Mouse (Mus musculus): ENCODE measurements around the gene Exosc10. TPM values are rescaled to one million over a fixed set of nuclear protein-coding genes. Genes with fewer than 3 reads are reported as not detected.
A peak's percentile ranks its signal among the peaks of the same experiment; 100 is the strongest.

Gene Exosc10
- polyA plus RNA-seq, 1 experiment from 2014 or later, result 81.6 TPM

DNA sequence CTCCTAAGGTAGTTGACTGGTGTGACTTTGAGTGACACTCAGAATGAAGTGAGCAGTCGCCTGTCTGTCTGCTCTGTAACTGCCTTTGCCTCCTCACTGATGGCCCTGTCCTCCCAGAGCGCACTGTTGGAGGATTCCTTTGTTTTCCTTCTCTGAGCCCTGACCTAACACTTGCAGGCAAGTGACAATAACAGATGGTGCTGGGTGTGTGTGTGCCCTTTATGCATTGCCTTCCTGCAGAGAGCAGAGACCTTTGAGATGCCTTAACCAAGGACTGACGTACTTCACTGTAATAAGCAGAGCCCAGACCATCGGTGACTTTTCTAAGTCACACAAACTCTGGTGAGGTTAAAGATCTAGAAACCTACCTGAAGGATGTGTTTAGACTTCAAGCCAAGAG is 26.9 kb upstream of the Exosc10 start:
- Histone ChIP-seq H3K4me3 (no peak overlapping the region), H3K9ac (no peak overlapping the region), H3K27me3 (no peaks in the 10 kb centered on the region), H3K36me3 (peaks cover 94% of the 10 kb centered on the region), H3K27ac (no peak overlapping the region), H3K9me3 (no peaks in the 10 kb centered on the region), H3K4me1 (replicated peaks) (no peaks in the 10 kb centered on the region), H3K4me2 (no peak overlapping the region)
- no peak for ATAC-seq (ENCODE audit: low FRiP score)
- 54% methylated on average over 4 of the region's 4 CpGs for WGBS

DNA sequence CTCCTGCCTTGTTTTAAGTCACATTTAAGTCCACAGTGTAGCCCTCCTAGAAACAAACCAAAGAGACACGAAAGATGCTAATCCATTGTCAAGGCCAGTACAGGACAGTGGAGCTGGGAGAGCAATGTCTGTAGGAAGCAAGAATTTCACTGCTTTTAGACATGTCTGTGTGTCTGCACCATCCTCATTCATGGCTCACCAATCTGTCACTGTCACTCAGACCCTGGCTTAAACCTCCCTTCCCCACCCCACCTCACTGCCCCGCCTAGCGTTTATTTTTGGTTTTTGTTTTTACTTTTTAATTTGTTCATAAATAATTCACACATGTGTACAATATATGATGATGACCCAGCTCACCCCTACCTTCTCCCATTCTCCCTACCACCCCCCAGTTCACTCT is 25.7 kb upstream of the Exosc10 start:
- H3K9me3 ChIP-seq, result no peaks in the 10 kb centered on the region
- no peak overlapping the region for H3K4me2 ChIP-seq
- no peak overlapping the region for H3K27ac ChIP-seq
- H3K36me3 ChIP-seq, result peaks cover 94% of the 10 kb centered on the region
- no peak for ATAC-seq (ENCODE audit: low FRiP score)
- H3K9ac ChIP-seq, result no peak overlapping the region
- no peaks in the 10 kb centered on the region for H3K27me3 ChIP-seq
- 86% methylated on average over 3 of the region's 3 CpGs for WGBS
- no peak overlapping the region for H3K4me3 ChIP-seq
- no peaks in the 10 kb centered on the region for H3K4me1 ChIP-seq (replicated peaks)

DNA sequence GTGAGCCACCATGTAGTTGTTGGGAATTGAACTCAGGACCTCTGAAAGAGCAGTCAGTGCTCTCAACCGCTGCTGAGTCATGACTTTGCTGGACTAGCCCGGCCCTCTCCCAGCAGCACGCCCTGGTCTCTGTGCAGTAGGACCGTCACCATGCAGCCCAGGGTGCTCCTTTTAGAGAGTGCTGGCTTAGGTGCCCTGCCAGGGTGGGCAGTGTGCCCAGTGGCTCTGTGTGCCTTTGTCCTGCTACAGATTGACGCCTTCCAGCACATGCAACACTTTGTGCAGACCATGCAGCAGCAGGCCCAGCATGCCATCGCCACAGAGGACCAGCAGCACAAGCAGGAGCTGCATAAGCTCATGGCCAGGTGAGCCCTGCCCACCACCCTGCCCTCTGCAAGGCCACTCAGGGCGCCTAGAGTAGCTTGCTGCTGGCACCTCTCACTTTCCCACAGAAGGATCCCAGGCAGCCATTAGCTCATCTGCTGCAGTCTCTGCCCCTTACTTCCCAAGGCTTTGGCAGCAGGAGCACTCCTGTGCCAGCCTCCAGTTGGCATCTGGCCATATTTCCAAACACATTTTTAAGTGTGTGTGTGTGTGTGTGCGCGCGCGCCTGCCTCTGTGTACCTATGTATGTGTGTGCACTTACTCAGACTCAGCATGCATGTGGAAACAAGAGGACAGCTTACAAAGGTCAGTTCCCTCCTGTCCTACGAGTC is 24.5 kb upstream of the Exosc10 start:
- Histone ChIP-seq H3K27me3 (no peaks in the 10 kb centered on the region), H3K9me3 (no peaks in the 10 kb centered on the region), H3K4me2 (no peak overlapping the region), H3K27ac (no peak overlapping the region), H3K36me3 (peaks cover 97% of the 10 kb centered on the region), H3K4me1 (replicated peaks) (no peaks in the 10 kb centered on the region), H3K4me3 (no peak overlapping the region), H3K9ac (no peak overlapping the region)
- WGBS, result 90% methylated on average over 12 of the region's 12 CpGs
- peak; percentile 46; the same call in 1 of the 2 replicates for ATAC-seq (ENCODE audit: low FRiP score)

DNA sequence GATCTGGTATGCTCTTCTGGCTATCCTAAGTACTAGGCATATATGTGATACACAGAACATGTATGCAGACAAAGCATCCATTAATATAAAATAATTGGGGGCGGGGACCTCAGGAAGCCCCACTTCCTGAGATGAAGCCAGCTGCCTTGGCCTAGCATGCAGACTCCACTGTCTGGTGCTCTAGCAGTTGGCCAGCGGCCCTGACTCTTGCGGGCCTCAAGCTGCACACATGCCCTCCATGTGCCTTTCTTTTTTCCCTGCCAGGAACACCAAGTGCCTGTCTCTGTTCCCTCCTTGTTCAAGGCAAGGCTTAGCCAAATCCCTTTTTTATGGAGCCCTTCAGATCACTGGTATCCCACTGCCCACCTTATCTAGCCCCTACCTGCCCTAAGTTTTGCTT is 22.4 kb upstream of the Exosc10 start:
- Histone ChIP-seq H3K4me2 (no peak overlapping the region), H3K27me3 (no peaks in the 10 kb centered on the region), H3K4me3 (no peak overlapping the region), H3K36me3 (peaks cover 100% of the 10 kb centered on the region), H3K27ac (no peak overlapping the region), H3K9ac (no peak overlapping the region), H3K9me3 (no peaks in the 10 kb centered on the region), H3K4me1 (replicated peaks) (no peaks in the 10 kb centered on the region)
- WGBS, result 96% methylated on average over 3 of the region's 3 CpGs
- no peak for ATAC-seq (ENCODE audit: low FRiP score)

DNA sequence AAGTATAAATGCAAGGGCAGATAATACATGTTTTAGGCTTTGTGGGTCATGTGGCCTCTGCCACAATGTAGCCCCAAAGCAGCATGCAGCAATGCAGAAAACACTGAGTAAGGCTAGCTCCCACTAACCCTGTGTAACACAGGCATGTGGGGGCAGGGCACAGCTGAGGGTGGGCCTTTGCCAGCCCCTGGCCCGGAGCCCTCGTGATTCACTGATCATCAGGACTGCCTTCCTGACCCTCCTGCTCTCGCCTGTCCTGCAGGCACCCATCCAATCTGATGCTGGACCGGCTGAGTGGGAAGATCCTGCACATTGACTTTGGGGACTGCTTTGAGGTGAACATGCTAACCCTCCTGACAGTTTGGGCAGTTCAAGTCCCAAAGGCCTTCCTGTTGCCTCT is 9.1 kb upstream of the Exosc10 start:
- no peak for ATAC-seq (ENCODE audit: low FRiP score)
- Histone ChIP-seq H3K4me1 (replicated peaks) (no peaks in the 10 kb centered on the region), H3K36me3 (peaks cover 96% of the 10 kb centered on the region), H3K27me3 (no peaks in the 10 kb centered on the region), H3K27ac (no peak overlapping the region), H3K4me3 (no peak overlapping the region), H3K4me2 (no peak overlapping the region), H3K9me3 (no peaks in the 10 kb centered on the region), H3K9ac (no peak overlapping the region)
- 96% methylated on average over 4 of the region's 4 CpGs for WGBS

DNA sequence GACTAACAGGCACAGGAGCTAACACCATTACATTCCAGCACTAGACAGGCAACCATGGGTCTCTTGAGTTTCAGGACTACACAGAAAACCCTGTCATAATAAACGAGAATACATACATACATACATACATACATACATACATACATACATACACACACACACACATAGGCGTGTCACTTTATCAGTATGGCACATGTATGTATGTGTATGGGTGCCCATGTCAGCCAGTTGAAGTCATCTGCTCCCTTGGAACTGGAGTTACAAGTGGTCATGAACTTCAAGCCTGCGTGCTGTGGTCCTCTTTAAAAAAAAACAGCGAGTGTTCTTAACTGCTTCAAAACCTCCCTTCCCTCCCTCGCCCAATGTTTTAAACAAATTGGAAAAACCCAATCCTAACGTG is 463 bp upstream of the Exosc10 start:
- no peaks in the 10 kb centered on the region for H3K9me3 ChIP-seq
- peak overlapping the region; percentile 97 for H3K27ac ChIP-seq
- H3K27me3 ChIP-seq, result no peaks in the 10 kb centered on the region
- no peak for ATAC-seq (ENCODE audit: low FRiP score)
- H3K4me1 ChIP-seq (replicated peaks), result peaks cover 8% of the 10 kb centered on the region
- peak overlapping the region; percentile 93 for H3K9ac ChIP-seq
- peak overlapping the region; percentile 79 for H3K4me3 ChIP-seq
- H3K36me3 ChIP-seq, result peaks cover 71% of the 10 kb centered on the region
- WGBS, result 36% methylated on average over 6 of the region's 6 CpGs
- H3K4me2 ChIP-seq, result peak overlapping the region; percentile 67

DNA sequence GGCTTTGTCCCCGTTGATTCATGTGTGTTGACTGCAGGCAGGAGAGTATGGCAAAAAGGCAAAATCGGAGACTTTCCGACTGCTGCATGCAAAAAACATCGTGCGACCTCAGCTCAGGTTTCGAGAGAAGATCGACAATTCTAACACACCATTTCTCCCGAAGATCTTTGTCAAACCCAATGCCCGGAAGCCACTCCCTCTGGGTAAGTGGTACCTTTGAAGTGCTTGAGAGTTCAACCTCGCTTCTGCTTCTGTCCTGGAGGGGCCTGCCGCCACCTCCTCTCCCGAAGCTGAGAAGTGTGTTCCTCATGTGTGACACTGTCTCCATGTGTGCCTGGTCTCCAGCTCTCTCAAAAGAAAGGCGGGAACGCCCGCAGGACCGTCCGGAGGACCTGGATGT is 4.4 kb downstream of the Exosc10 start:
- Histone ChIP-seq H3K4me2 (no peak overlapping the region), H3K4me1 (replicated peaks) (peaks cover 8% of the 10 kb centered on the region), H3K27ac (no peak overlapping the region), H3K27me3 (no peaks in the 10 kb centered on the region), H3K36me3 (peaks cover 78% of the 10 kb centered on the region), H3K4me3 (no peak overlapping the region), H3K9ac (no peak overlapping the region), H3K9me3 (no peaks in the 10 kb centered on the region)
- WGBS, result 95% methylated on average over 17 of the region's 17 CpGs
- ATAC-seq (ENCODE audit: low FRiP score), result no peak

DNA sequence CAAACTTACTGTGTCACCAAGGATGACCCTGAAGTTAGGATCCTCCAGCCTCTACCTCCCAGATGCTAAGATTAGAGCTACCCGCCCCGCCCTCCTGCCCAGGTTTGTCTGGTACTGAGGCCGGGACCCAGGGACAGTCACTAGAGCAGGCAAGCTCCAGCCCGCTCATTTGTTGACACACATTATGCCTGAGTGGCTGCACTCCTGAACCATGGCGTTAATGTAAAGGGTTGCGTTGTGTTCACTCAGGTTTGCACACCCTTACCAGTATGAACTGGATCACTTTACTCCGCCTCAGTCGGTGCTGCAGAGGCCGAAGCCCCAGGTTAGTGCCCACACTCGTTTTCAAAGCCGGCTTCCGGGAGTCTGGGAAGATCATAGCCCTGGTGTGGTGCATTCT is 5.4 kb downstream of the Exosc10 start:
- no peaks in the 10 kb centered on the region for H3K9me3 ChIP-seq
- no peaks in the 10 kb centered on the region for H3K27me3 ChIP-seq
- peaks cover 87% of the 10 kb centered on the region for H3K36me3 ChIP-seq
- no peak overlapping the region for H3K27ac ChIP-seq
- no peak for ATAC-seq (ENCODE audit: low FRiP score)
- H3K9ac ChIP-seq, result no peak overlapping the region
- peaks cover 8% of the 10 kb centered on the region for H3K4me1 ChIP-seq (replicated peaks)
- no peak overlapping the region for H3K4me2 ChIP-seq
- H3K4me3 ChIP-seq, result no peak overlapping the region
- WGBS, result 96% methylated on average over 12 of the region's 12 CpGs

DNA sequence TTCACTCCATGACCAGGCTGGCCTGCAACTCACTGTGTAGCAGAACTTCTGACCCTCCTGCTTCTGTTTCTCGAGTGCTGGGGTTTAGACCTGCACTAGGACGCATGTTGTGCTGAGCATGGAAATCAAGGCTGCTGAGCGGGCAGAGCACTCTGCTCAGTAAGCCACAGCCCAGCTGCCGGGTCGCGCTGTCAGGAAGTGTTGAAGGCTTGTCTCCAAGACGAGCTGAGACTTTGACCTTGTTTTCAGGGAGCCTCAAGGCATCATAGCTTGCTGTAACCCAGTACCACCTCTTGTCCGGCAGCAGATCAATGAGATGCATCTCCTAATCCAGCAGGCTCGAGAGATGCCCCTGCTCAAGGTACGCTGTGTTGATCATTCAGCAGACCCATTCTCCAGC is 11.9 kb downstream of the Exosc10 start:
- Histone ChIP-seq H3K36me3 (peaks cover 98% of the 10 kb centered on the region), H3K4me1 (replicated peaks) (no peaks in the 10 kb centered on the region), H3K27me3 (no peaks in the 10 kb centered on the region), H3K27ac (no peak overlapping the region), H3K9me3 (no peaks in the 10 kb centered on the region), H3K4me3 (no peak overlapping the region), H3K9ac (no peak overlapping the region), H3K4me2 (no peak overlapping the region)
- ATAC-seq (ENCODE audit: low FRiP score), result no peak
- WGBS, result 92% methylated on average over 10 of the region's 10 CpGs

DNA sequence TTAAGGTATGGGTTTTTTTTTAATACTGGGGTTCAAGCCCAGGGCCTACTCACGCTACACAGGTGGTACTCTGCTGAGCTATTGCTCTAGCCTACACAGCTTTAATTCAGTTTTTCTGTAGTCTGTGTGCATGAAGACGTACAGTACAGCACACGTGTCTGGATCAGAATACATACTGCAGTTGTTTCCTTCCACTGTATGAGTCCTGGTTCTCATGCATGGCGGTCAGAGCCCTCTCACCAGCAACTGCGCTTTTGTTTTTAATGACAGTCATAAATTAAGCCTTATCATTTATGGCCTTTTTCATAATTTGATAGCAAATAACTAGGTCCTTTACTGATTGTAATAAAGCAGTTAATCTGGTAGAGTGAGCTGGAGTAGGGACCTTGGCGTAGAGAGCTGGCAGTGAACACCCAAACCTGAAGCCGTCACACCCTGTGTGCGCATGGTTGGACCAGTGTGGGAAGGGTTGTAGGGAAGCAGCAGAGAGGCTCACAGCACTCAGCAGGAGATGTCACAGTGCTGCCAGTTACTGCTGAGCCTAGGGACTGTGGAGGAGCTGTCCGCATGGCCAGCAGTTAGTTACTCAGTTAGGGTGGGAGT is 12.6 kb downstream of the Exosc10 start:
- ATAC-seq (ENCODE audit: low FRiP score), result no peak
- no peaks in the 10 kb centered on the region for H3K9me3 ChIP-seq
- H3K27me3 ChIP-seq, result no peaks in the 10 kb centered on the region
- no peak overlapping the region for H3K4me2 ChIP-seq
- H3K27ac ChIP-seq, result no peak overlapping the region
- H3K9ac ChIP-seq, result no peak overlapping the region
- peaks cover 98% of the 10 kb centered on the region for H3K36me3 ChIP-seq
- H3K4me3 ChIP-seq, result no peak overlapping the region
- H3K4me1 ChIP-seq (replicated peaks), result no peaks in the 10 kb centered on the region
- WGBS, result 97% methylated on average over 9 of the region's 9 CpGs

DNA sequence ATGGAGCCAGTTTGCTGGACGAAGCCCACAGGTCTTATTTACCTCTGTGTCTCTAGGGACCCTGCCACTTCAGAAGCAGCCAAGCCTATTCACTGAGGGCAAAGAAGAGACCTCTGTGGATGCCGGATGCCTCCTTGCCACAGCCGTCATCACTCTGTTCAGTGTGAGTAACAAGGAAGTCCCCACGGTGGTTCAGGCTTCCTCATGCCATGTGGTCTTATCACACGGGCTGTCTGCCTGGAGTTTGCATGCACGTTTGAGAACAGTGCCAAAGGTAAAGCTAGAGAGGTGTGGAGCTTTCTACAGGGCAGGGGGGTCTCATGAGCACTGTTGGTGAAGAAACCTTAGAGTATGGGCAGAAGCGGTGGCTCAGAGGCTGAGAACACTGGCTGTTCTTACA is 15.0 kb downstream of the Exosc10 start:
- Histone ChIP-seq H3K27me3 (no peaks in the 10 kb centered on the region), H3K4me3 (no peak overlapping the region), H3K36me3 (peaks cover 97% of the 10 kb centered on the region), H3K4me2 (no peak overlapping the region), H3K9me3 (no peaks in the 10 kb centered on the region), H3K27ac (no peak overlapping the region), H3K4me1 (replicated peaks) (no peaks in the 10 kb centered on the region), H3K9ac (no peak overlapping the region)
- no peak for ATAC-seq (ENCODE audit: low FRiP score)
- 96% methylated on average over 7 of the region's 7 CpGs for WGBS

DNA sequence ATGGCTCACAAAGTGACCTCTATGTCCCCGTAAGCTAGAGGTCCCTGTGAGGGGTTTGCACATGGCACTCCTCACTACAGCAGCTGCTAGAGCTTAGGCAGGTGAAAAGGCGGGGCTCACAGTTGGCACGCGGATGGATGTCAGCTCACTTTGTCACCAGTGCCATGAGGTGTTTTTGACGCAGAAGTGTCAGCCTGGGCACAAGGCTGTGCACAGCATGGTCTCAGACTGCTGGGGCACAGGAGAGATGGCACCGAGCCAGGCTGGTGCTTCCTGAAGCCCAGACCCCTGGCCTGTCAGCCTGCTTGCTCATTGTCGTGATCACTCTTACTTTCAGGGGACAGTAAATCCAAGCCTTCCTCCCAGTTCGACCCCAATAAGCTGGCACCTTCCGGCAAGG is 22.5 kb downstream of the Exosc10 start:
- no peak overlapping the region for H3K4me3 ChIP-seq
- no peak for ATAC-seq (ENCODE audit: low FRiP score)
- H3K9me3 ChIP-seq, result no peaks in the 10 kb centered on the region
- H3K27ac ChIP-seq, result no peak overlapping the region
- no peaks in the 10 kb centered on the region for H3K4me1 ChIP-seq (replicated peaks)
- H3K9ac ChIP-seq, result no peak overlapping the region
- H3K27me3 ChIP-seq, result no peaks in the 10 kb centered on the region
- H3K36me3 ChIP-seq, result peaks cover 76% of the 10 kb centered on the region
- no peak overlapping the region for H3K4me2 ChIP-seq
- WGBS, result 95% methylated on average over 9 of the region's 9 CpGs

DNA sequence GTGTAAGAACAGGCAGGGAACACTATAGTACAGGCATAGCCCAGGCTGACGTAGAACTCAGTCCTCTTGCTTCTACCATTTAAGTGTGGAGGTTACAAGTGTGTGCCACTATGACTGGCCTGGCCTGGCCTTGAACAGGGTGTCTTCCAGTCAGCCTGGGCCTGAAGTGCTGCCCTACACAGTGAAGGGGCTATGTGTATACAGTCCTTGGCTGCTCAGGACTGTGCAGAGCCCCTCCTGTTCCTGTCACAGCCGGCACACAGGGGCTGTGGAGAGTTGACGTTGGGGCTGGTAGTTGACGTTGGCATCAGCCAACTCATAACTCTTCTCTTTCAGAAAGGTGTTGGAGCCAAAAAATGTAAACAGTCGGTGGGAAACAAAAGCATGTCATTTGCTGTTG is 23.2 kb downstream of the Exosc10 start:
- WGBS, result 94% methylated on average over 5 of the region's 5 CpGs
- H3K27ac ChIP-seq, result no peak overlapping the region
- ATAC-seq (ENCODE audit: low FRiP score), result no peak
- H3K9ac ChIP-seq, result no peak overlapping the region
- no peaks in the 10 kb centered on the region for H3K4me1 ChIP-seq (replicated peaks)
- H3K9me3 ChIP-seq, result no peaks in the 10 kb centered on the region
- H3K4me2 ChIP-seq, result no peak overlapping the region
- H3K27me3 ChIP-seq, result no peaks in the 10 kb centered on the region
- H3K4me3 ChIP-seq, result no peak overlapping the region
- peaks cover 70% of the 10 kb centered on the region for H3K36me3 ChIP-seq

Measured in hindbrain, embryonic 13.5 days (tissue).